Mouse (Mus musculus) layer of hippocampus, postnatal 10 days (tissue): ENCODE data around the gene Ccpg1os. TPM values are rescaled to one million over a fixed set of nuclear protein-coding genes. Genes with fewer than 3 reads are reported as not detected.

ENCODE experiments used
- DNase-seq, 2 experiments: peaks; one replicate each; pipeline ENCODE4 v3.0.0; 2021; ENCODE audit warnings: low spot score in 2 of 2
- total RNA-seq, 2 experiments: library from RNA; stranded (reverse); gene quantifications; 2 replicates each; pipeline ENCODE4 v1.2.3; 2021

Ccpg1os gene
- total RNA-seq, 2 experiments from 2014 or later: 8.0 to 8.7 TPM

- DNase-seq: no peak
Measured at GRCm38 (mm10) chr9:72987703-72988102, 2.5 kb upstream of the Ccpg1os start.

GRCm38 (mm10) chr9:72983066-72983465 lies 2.1 kb downstream of the Ccpg1os start:
- no peak for DNase-seq

GRCm38 (mm10) chr9:72975242-72975641 lies 9.9 kb downstream of the Ccpg1os start:
- DNase-seq: no peak

GRCm38 (mm10) chr9:72974734-72975133 lies 10.4 kb downstream of the Ccpg1os start:
- no peak for DNase-seq

- DNase-seq: no peak
Measured at GRCm38 (mm10) chr9:72972984-72973383, 12.2 kb downstream of the Ccpg1os start.

- no peak for DNase-seq
Measured at GRCm38 (mm10) chr9:72972435-72972834, 12.7 kb downstream of the Ccpg1os start.

- DNase-seq: no peak
Measured at GRCm38 (mm10) chr9:72969874-72970273, 15.3 kb downstream of the Ccpg1os start.

GRCm38 (mm10) chr9:72968349-72969061 lies 16.7 kb downstream of the Ccpg1os start:
- DNase-seq: peak; percentile 71 to 74

- no peak for DNase-seq
Measured at GRCm38 (mm10) chr9:72961959-72962358, 23.2 kb downstream of the Ccpg1os start.

- DNase-seq: no peak
Measured at GRCm38 (mm10) chr9:72961346-72961745, 23.8 kb downstream of the Ccpg1os start.

GRCm38 (mm10) chr9:72958521-72959450 lies 26.4 kb downstream of the Ccpg1os start, which contains the start of the genes Dyx1c1 and Gm44503:
TSS of gene Dyx1c1 (plus strand) at chr9:72958785.
TSS of gene Gm44503 (plus strand) at chr9:72958852.
- peak; percentile 69 to 79 for DNase-seq

GRCm38 (mm10) chr9:72955546-72955945 lies 29.6 kb downstream of the Ccpg1os start:
- peak in 1 of 2 experiments; percentile 56 for DNase-seq

GRCm38 (mm10) chr9:72954746-72955145 lies 30.4 kb downstream of the Ccpg1os start:
- DNase-seq: no peak

GRCm38 (mm10) chr9:72949572-72949971 lies 35.6 kb downstream of the Ccpg1os start:
- DNase-seq: no peak

- no peak for DNase-seq
Measured at GRCm38 (mm10) chr9:72947010-72947409, 38.2 kb downstream of the Ccpg1os start.

GRCm38 (mm10) chr9:72944286-72944685 lies 40.9 kb downstream of the Ccpg1os start:
- DNase-seq: no peak

GRCm38 (mm10) chr9:72943424-72943823 lies 41.8 kb downstream of the Ccpg1os start:
- no peak for DNase-seq

GRCm38 (mm10) chr9:72936301-72936700 lies 48.9 kb downstream of the Ccpg1os start:
- no peak for DNase-seq

GRCm38 (mm10) chr9:72935309-72935708 lies 49.9 kb downstream of the Ccpg1os start:
- DNase-seq: no peak

GRCm38 (mm10) chr9:72931166-72931790 lies 53.9 kb downstream of the Ccpg1os start:
- DNase-seq: peak; percentile 27 to 50
